Comparison of ENCODE assay signal across 8 mouse cellular contexts in genomic region chr13:104139369-104140209, GRCm38 (mm10). TPM values are rescaled to one million over a fixed set of nuclear protein-coding genes. Genes with fewer than 3 reads are reported as not detected.
DNase-seq lines count a peak whose midpoint lies in the region; ATAC-seq lines count a peak whose summit lies in the region.

No protein-coding gene starts in this region.

- H3K36me3 ChIP-seq in embryonic facial prominence, embryonic 11.5 days (replicated peaks; ENCODE audit: control insufficient read depth, insufficient read depth, low read depth, low read length) = no peaks in the 10 kb centered on the region

- 38% methylated on average over 13 of the region's 13 CpGs for WGBS in embryonic facial prominence, embryonic 11.5 days

- no peak overlapping the region for H3K9ac ChIP-seq in embryonic facial prominence, embryonic 11.5 days (replicated peaks; ENCODE audit: low read length)

- H3K9me3 ChIP-seq in embryonic facial prominence, embryonic 11.5 days (replicated peaks; ENCODE audit: control insufficient read depth, low read length) = no peaks in the 10 kb centered on the region

- no peaks in the 10 kb centered on the region for H3K4me1 ChIP-seq in embryonic facial prominence, embryonic 11.5 days (ENCODE audit: control insufficient read depth, insufficient read depth, low read length)

- peak; percentile 61 for ATAC-seq in embryonic facial prominence, embryonic 11.5 days (replicated peaks; ENCODE audit: insufficient number of reproducible peaks, low FRiP score, low TSS enrichment, low read depth)
- ATAC-seq in monocyte, adult 5-6 weeks (replicated peaks; ENCODE audit: insufficient number of reproducible peaks, low FRiP score, low TSS enrichment, poor library complexity, severe bottlenecking) = peak; percentile 97

- H3K27me3 ChIP-seq in embryonic facial prominence, embryonic 11.5 days (ENCODE audit: control insufficient read depth, insufficient read depth, low read length) = no peaks in the 10 kb centered on the region

- DNase-seq in 416B (ENCODE audit: low read depth) (peak; percentile 90), liver (peak; percentile 82)
- peak; percentile 69 for DNase-seq in adrenal gland, postnatal 25 days
- DNase-seq in embryonic facial prominence, embryonic 11.5 days (ENCODE audit: low spot score) = peak; percentile 84
- DNase-seq in heart, adult 18-20 months = peak; percentile 72 to 87
- DNase-seq in kidney, adult 9 months = peak; percentile 87
- DNase-seq in spleen, postnatal 4 days (ENCODE audit: low spot score in 2 of 2) = peak; percentile 80 to 92

- H3K4me2 ChIP-seq in embryonic facial prominence, embryonic 11.5 days (ENCODE audit: low read depth, low read length) = no peak overlapping the region

- H3K4me3 ChIP-seq in embryonic facial prominence, embryonic 11.5 days (ENCODE audit: low read depth, low read length) = no peak overlapping the region

- H3K27ac ChIP-seq in embryonic facial prominence, embryonic 11.5 days (replicated peaks; ENCODE audit: low read depth, low read length) = no peak overlapping the region

RNA-seq across cellular contexts. Expression of gene Sgtb, which starts 30.0 kb away (rescaled TPM):
- total RNA-seq in adrenal gland, postnatal 25 days (2021) = 5.1 and 5.2 TPM in 2 replicates
- polyA plus RNA-seq in embryonic facial prominence, embryonic 11.5 days (2014; fragmentation: Nextera tagmentation; extraction: Ambion mirVana) = 13.5 and 13.8 TPM in 2 replicates
- under 1 TPM; 0.82 to 0.87 TPM for total RNA-seq in heart, adult 18-20 months (2021)
- 0.87 to 2.1 TPM (median 1.2 TPM) in 3 replicates for total RNA-seq in monocyte, adult 5-6 weeks (2017)

RNA-seq across cellular contexts. Expression of gene Nln, which starts 30.2 kb away (rescaled TPM):
- 19.0 and 22.8 TPM in 2 replicates for total RNA-seq in adrenal gland, postnatal 25 days (2021)
- polyA plus RNA-seq in embryonic facial prominence, embryonic 11.5 days (2014; fragmentation: Nextera tagmentation; extraction: Ambion mirVana) = 24.3 and 25.2 TPM in 2 replicates
- 10 to 100 TPM; 11.2 to 14.9 TPM for total RNA-seq in heart, adult 18-20 months (2021)
- 31.8 to 84.6 TPM (median 55.0 TPM) in 3 replicates for total RNA-seq in monocyte, adult 5-6 weeks (2017)

RNA-seq across cellular contexts. Expression of gene Trappc13, which starts 38.7 kb away (rescaled TPM):
- 55.4 and 61.0 TPM in 2 replicates for total RNA-seq in adrenal gland, postnatal 25 days (2021)
- polyA plus RNA-seq in embryonic facial prominence, embryonic 11.5 days (2014; fragmentation: Nextera tagmentation; extraction: Ambion mirVana) = 75.6 and 82.2 TPM in 2 replicates
- total RNA-seq in heart, adult 18-20 months (2021) = 10 to 100 TPM; 35.3 to 36.1 TPM
- total RNA-seq in monocyte, adult 5-6 weeks (2017) = 32.2 to 45.7 TPM (median 37.3 TPM) in 3 replicates

RNA-seq across cellular contexts. Expression of gene Trim23, which starts 39.0 kb away (rescaled TPM):
- total RNA-seq in adrenal gland, postnatal 25 days (2021) = 18.3 and 23.2 TPM in 2 replicates
- polyA plus RNA-seq in embryonic facial prominence, embryonic 11.5 days (2014; fragmentation: Nextera tagmentation; extraction: Ambion mirVana) = 26.7 and 28.4 TPM in 2 replicates
- total RNA-seq in heart, adult 18-20 months (2021) = 10 to 100 TPM; 22.4 to 24.5 TPM
- total RNA-seq in monocyte, adult 5-6 weeks (2017) = 20.9 to 24.1 TPM (median 22.5 TPM) in 3 replicates
